Mouse (Mus musculus) embryonic fibroblast, embryonic 13.5 days (primary cell): ENCODE measurements at regions not wholly inside any gene's neighbourhood (a gene's known extent, or its start where the extent isn't known, plus 50 kb on each side); places are given as distances from the start of the nearest gene placed in this dataset.

Source experiments
- H3K27ac ChIP-seq: 2 replicates; pipeline ENCODE4 v1.5.1; 2012; ENCODE audit warnings: low read length, control low read depth, inconsistent platforms; ENCODE audit not compliant: insufficient read depth
- H3K4me1 ChIP-seq: 2 replicates; pipeline ENCODE4 v1.6.1; 2011; ENCODE audit warnings: low read length; ENCODE audit not compliant: control insufficient read depth, insufficient read depth
- H3K4me3 ChIP-seq: 2 replicates; pipeline ENCODE4 v1.5.1; 2011; ENCODE audit warnings: mild to moderate bottlenecking, control low read depth, low read length; ENCODE audit not compliant: insufficient read depth
- CTCF ChIP-seq: IDR thresholded peaks from 2 replicates; pipeline ENCODE4 v1.5.1; 2011; ENCODE audit warnings: mild to moderate bottlenecking, control low read depth, low read length, moderate library complexity, borderline replicate concordance; ENCODE audit not compliant: insufficient read depth
- POLR2A ChIP-seq: IDR thresholded peaks from 2 replicates; pipeline ENCODE4 v1.6.1; 2011; ENCODE audit warnings: low read depth, mild to moderate bottlenecking, control low read depth, low read length, moderate library complexity

- TF ChIP-seq POLR2A (no peak), CTCF (no peak)
- Histone ChIP-seq H3K27ac (no peak overlapping the region), H3K4me1 (no peaks in the 10 kb centered on the region), H3K4me3 (no peak overlapping the region)
These were observed 138.4 kb upstream of the Ccdc54 start for GRCm38 (mm10) chr16:50729341-50729740.

- TF ChIP-seq POLR2A (no peak), CTCF (no peak)
- no peak overlapping the region for H3K4me3 ChIP-seq
- no peak overlapping the region for H3K27ac ChIP-seq
- H3K4me1 ChIP-seq, result no peaks in the 10 kb centered on the region
These were observed 132.2 kb upstream of the Ccdc54 start for GRCm38 (mm10) chr16:50723144-50723543.

GRCm38 (mm10) chr16:50717306-50718017 is 126.5 kb upstream of the Ccdc54 start:
- Histone ChIP-seq H3K27ac (no peak overlapping the region), H3K4me3 (no peak overlapping the region), H3K4me1 (no peaks in the 10 kb centered on the region)
- TF ChIP-seq POLR2A, result no peak
- TF ChIP-seq CTCF, result peak; percentile 69; the same call in 1 of the 2 replicates

GRCm38 (mm10) chr16:50709727-50710126 is 118.8 kb upstream of the Ccdc54 start:
- Histone ChIP-seq H3K4me1 (no peaks in the 10 kb centered on the region; the same call in 1 of the 2 replicates), H3K27ac (no peak overlapping the region), H3K4me3 (no peak overlapping the region)
- TF ChIP-seq POLR2A (no peak), CTCF (no peak)

GRCm38 (mm10) chr16:50707906-50708305 is 117.0 kb upstream of the Ccdc54 start:
- TF ChIP-seq POLR2A, result no peak
- TF ChIP-seq CTCF, result no peak
- no peak overlapping the region for H3K4me3 ChIP-seq
- H3K27ac ChIP-seq, result no peak overlapping the region
- no peaks in the 10 kb centered on the region; the same call in 1 of the 2 replicates for H3K4me1 ChIP-seq

DNA sequence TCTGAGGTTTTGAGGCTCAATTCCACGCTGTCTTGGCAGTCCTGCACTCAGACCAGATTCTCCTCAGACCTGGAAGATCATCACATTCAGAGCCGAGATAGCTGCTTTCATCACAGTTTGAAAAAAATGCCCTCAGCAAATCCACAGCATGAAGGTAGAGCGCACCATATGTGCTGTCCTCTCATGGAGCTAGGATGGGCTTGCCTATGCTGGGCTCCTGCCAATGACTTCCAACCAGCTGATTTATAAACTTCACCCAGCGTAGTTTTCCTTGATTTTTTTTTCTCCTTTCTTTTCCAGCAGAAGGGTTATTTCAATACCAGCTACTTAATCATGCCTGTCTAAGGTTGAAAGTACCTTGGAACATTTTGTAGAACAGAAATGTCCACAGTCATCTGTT is 115.0 kb upstream of the Ccdc54 start:
- H3K4me3 ChIP-seq, result no peak overlapping the region
- TF ChIP-seq POLR2A, result no peak
- TF ChIP-seq CTCF, result no peak
- H3K27ac ChIP-seq, result no peak overlapping the region
- H3K4me1 ChIP-seq, result no peaks in the 10 kb centered on the region; the same call in 1 of the 2 replicates

DNA sequence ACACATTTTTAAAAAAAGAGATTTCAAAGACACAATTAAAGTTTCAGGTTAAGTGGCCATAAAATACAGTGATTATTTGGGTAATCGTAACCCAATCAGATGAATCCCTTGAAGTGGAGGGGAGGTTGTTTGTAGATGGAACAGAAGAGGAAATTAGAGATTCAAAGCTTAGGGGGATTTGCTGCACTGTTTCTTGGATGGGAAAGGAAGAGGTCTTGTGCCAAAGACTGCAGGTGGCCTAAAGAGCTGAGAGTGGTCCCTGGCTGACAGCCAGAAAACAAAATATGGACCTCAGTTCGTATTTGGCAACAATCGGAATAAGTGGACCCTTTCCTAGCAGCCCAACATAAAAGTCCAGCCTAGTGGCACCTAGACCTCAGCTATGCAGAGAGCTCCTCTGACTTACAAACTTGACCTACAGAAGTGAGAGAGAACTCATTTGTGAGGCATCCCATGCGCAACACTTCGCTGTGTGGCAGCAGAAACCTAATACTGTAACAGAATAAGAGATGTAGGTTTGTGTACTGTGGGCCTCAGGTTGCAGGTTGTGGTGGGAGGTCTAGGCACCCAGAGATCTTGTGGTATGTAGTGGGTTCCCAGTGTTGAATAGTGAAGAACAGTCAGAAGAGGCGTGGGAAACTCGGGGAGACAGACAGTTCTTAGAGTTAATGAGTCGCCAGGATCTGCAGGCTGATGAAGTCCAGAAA is 110.0 kb upstream of the Ccdc54 start:
- TF ChIP-seq CTCF (no peak), POLR2A (no peak)
- Histone ChIP-seq H3K27ac (no peak overlapping the region), H3K4me3 (no peak overlapping the region), H3K4me1 (no peaks in the 10 kb centered on the region)

DNA sequence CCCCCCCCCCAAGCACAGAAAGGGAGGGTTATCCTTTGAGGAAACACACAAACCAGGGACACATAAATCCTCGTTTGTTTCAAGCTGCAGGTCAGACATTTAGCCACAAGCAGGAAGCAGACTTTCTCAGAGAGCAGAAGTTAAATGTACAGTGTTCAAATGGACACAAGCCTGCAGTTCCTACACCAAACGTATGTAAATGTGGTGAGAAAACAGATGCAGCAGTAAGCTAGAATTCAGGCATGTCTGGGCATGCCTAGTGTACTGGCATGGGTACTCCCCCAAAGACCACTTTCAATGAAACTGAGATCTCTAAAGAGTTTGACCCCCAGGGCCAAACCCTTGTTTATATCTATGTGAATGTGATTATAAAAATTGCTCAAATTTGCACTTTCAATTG is 109.2 kb upstream of the Ccdc54 start:
- TF ChIP-seq POLR2A, result no peak
- no peak for TF ChIP-seq CTCF

GRCm38 (mm10) chr16:50697722-50698121 is 106.8 kb upstream of the Ccdc54 start:
- Histone ChIP-seq H3K4me1 (no peaks in the 10 kb centered on the region), H3K4me3 (no peak overlapping the region), H3K27ac (no peak overlapping the region)
- TF ChIP-seq POLR2A (no peak), CTCF (no peak)

More for the DNA sequence above, 109.2 kb upstream of the Ccdc54 start:
- H3K4me3 ChIP-seq, result no peak overlapping the region
- no peaks in the 10 kb centered on the region for H3K4me1 ChIP-seq
- no peak overlapping the region for H3K27ac ChIP-seq

GRCm38 (mm10) chr16:50696052-50696451 is 105.1 kb upstream of the Ccdc54 start:
- no peaks in the 10 kb centered on the region for H3K4me1 ChIP-seq
- H3K27ac ChIP-seq, result no peak overlapping the region
- no peak for TF ChIP-seq POLR2A
- TF ChIP-seq CTCF, result no peak
- H3K4me3 ChIP-seq, result no peak overlapping the region
